Mouse (Mus musculus) cerebellum, postnatal 4 days (tissue): Measurements from ENCODE around the gene Eral1.

Experiments
- DNase-seq, 2 experiments: peaks; one replicate each; pipeline ENCODE4 v3.0.0; 2022; ENCODE audit warnings: low spot score in 2 of 2, mixed read lengths in 1 of 2

Gene Eral1

GRCm38 (mm10) chr11:78037831-78038752 is 42.1 kb downstream of the Eral1 start, which contains the start of gene Flot2:
Gene Flot2 (plus strand): TSS chr11:78037931.
- DNase-seq: peak in 1 of 2 experiments; percentile 68

GRCm38 (mm10) chr11:78036791-78037190 is 43.4 kb downstream of the Eral1 start:
- no peak for DNase-seq

- no peak for DNase-seq
Measured at GRCm38 (mm10) chr11:78033931-78034617, 46.1 kb downstream of the Eral1 start.

GRCm38 (mm10) chr11:78032809-78033195 is 47.4 kb downstream of the Eral1 start:
- no peak for DNase-seq

GRCm38 (mm10) chr11:78031947-78032808 is 48.0 kb downstream of the Eral1 start, which contains the start of gene Dhrs13:
Gene Dhrs13 (plus strand): TSS chr11:78032280.
- DNase-seq: peak; percentile 76 to 93

GRCm38 (mm10) chr11:78031389-78031788 is 48.8 kb downstream of the Eral1 start:
- DNase-seq: no peak

GRCm38 (mm10) chr11:78030600-78030999 is 49.6 kb downstream of the Eral1 start:
- no peak for DNase-seq

- DNase-seq: no peak
Measured at GRCm38 (mm10) chr11:78029240-78029639, 50.9 kb downstream of the Eral1 start.

GRCm38 (mm10) chr11:78023607-78024006 is 56.6 kb downstream of the Eral1 start:
- DNase-seq: peak; percentile 44 to 55
